Mouse (Mus musculus) lung, adult 2 months (tissue): ENCODE data around the gene Sec63.

Experiments
- CTCF ChIP-seq: fragments of 200-500 bp; IDR thresholded peaks from 2 replicates; pipeline ENCODE4 v1.5.1; 2011; ENCODE audit warnings: mild to moderate bottlenecking, low read length, control low read depth; ENCODE audit not compliant: insufficient read depth
- POLR2A ChIP-seq: fragments of 200-500 bp; IDR thresholded peaks from 2 replicates; pipeline ENCODE4 v1.6.1; 2011; ENCODE audit warnings: low read depth, mild to moderate bottlenecking, control low read depth, low read length, borderline replicate concordance; ENCODE audit errors: extremely low read depth

DNA sequence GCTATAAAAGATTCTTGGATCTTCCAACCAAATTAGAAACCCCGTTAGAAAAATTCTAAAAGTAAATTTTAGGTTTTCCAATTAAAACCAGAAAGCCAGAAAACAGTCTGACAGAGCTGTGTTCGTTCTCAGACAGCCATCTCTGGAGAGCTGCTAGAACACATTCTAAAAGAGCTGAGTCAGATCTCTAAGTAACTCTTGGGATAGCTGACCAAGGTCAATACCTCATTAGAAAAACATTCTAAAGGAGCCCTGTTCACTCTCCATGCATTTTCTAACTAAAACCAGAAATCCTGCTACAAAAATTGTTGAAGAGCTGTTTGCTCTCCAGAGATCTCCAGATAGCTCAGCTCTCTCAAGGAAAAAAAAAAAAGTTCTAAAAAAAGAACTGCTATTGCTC, 31.7 kb upstream of the Sec63 start:
- TF ChIP-seq POLR2A: no peak
- no peak for TF ChIP-seq CTCF
